Mouse (Mus musculus) stomach, embryonic 16.5 days (tissue): ENCODE results near the gene Gm44502. TPM values are rescaled to one million over a fixed set of nuclear protein-coding genes. Genes with fewer than 3 reads are reported as not detected.

ENCODE experiments used
- ATAC-seq: fragments of 200-750 bp; cut with Nextera tagmentation; 2 replicates; pipeline ENCODE4 v1.8.0; 2017; ENCODE audit warnings: moderate number of reproducible peaks, moderate TSS enrichment; ENCODE audit not compliant: insufficient read depth, low FRiP score
- H3K27ac ChIP-seq: fragments of 300-500 bp; sonication (generic); 2 replicates; pipeline ENCODE4 v1.5.1; 2014; ENCODE audit warnings: low read length
- H3K27me3 ChIP-seq: fragments of 300-500 bp; sonication (generic); 2 replicates; pipeline ENCODE4 v1.6.1; 2014; ENCODE audit warnings: low read length, control low read depth, mixed read lengths; ENCODE audit not compliant: control insufficient read depth, insufficient read depth
- H3K36me3 ChIP-seq: fragments of 300-500 bp; sonication (generic); 2 replicates; pipeline ENCODE4 v1.6.1; 2014; ENCODE audit warnings: low read length; ENCODE audit not compliant: control insufficient read depth, insufficient read depth
- H3K4me1 ChIP-seq: fragments of 300-500 bp; sonication (generic); 2 replicates; pipeline ENCODE4 v1.6.1; 2014; ENCODE audit warnings: low read length, control low read depth, mixed read lengths; ENCODE audit not compliant: control insufficient read depth, insufficient read depth
- H3K4me2 ChIP-seq: fragments of 300-500 bp; sonication (generic); 2 replicates; pipeline ENCODE4 v1.6.1; 2014; ENCODE audit warnings: low read depth, low read length, mixed read lengths
- H3K4me3 ChIP-seq: fragments of 300-500 bp; sonication (generic); replicated peaks from 2 replicates; pipeline ENCODE4 v1.5.1; 2014; ENCODE audit warnings: mild to moderate bottlenecking, low read length
- H3K9ac ChIP-seq: fragments of 300-500 bp; sonication (generic); 2 replicates; pipeline ENCODE4 v1.6.1; 2014; ENCODE audit warnings: low read length
- H3K9me3 ChIP-seq: fragments of 300-500 bp; sonication (generic); replicated peaks from 2 replicates; pipeline ENCODE4 v1.6.1; 2016; ENCODE audit warnings: low read length, control low read depth; ENCODE audit not compliant: control insufficient read depth
- WGBS: fragments of 180-500 bp; shearing (Covaris S2); extraction: QIAGEN DNeasy Blood & Tissue Kit; methylation state at CpG from one replicate; pipeline ENCODE4 v1.1.7; 2014; 5-methylcytosine and 5-hydroxymethylcytosine counted together
- polyA plus RNA-seq: library from polyadenylated mRNA; unstranded; fragments of >200 nt; fragmentation: Nextera tagmentation; extraction: Ambion mirVana; gene quantifications from 2 replicates; pipeline ENCODE4 v1.2.1, GENCODE M21; 2015

The Gm44502 gene
- polyA plus RNA-seq, 1 experiment from 2014 or later, result not detected

DNA sequence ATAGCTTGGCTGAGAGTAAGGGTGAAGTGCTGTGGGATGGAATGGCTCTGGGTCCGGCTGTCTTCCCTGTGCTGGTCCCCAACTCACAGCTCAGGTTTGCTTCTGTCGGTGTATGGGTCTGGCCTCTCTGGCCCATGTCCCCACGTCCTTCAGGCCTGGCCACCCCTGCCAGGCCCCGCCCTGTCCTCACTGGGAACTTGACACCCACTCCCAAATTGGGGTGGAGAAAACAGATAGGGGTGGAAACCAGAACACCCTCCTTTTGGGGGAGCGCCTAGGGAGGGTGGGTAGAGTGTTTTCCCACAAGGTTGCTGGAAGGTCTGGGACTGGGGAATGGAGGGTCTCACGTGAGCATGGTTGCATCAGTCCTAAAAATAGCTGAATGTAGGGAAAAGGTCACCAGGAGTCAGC is 3.8 kb downstream of the Gm44502 start, which contains the start of gene Cpt1b:
Gene Cpt1b (minus strand): TSS at position 153 of the 411 bp plus-strand sequence.
- Histone ChIP-seq H3K36me3 (0 out of 2 replicates have a peak, but pooled peaks cover 5% of the 10 kb centered on the region), H3K4me1 (peaks cover 7% of the 10 kb centered on the region; the same call in 1 of the 2 replicates), H3K27me3 (no peaks in the 10 kb centered on the region), H3K27ac (no peak within 1 kb of the TSS), H3K4me2 (no peak within 1 kb of the TSS), H3K9ac (no peak within 1 kb of the TSS), H3K4me3 (no peak within 1 kb of the TSS), H3K9me3 (no peaks in the 10 kb centered on the region)
- no peak for ATAC-seq
- WGBS, result 44% methylated on average over 6 of the region's 6 CpGs

DNA sequence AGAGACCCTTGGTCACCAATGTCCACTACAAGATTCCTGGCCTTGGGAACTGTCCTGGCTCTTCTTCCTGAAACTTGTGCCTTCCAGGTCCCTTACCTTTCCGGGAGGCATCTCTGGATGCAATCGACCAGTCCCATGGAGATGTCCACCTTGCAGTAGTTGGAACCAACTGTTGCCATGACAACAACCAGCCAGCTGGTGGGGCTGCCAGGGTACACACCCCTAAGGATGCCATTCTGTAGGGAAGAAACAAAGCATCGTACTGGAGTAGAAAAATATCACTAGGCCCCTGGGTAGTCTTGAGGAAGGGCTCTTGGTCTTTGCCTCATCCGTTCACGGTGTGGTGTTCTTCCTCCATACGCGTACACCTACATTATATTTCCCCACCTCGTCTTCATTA is 4.9 kb downstream of the Gm44502 start:
- Histone ChIP-seq H3K4me3 (no peak overlapping the region), H3K36me3 (0 out of 2 replicates have a peak, but pooled peaks cover 5% of the 10 kb centered on the region), H3K9ac (no peak overlapping the region), H3K4me2 (no peak overlapping the region), H3K27me3 (no peaks in the 10 kb centered on the region), H3K4me1 (peaks cover 7% of the 10 kb centered on the region; the same call in 1 of the 2 replicates), H3K9me3 (no peaks in the 10 kb centered on the region), H3K27ac (no peak overlapping the region)
- WGBS, result 85% methylated on average over 8 of the region's 8 CpGs
- no peak for ATAC-seq

DNA sequence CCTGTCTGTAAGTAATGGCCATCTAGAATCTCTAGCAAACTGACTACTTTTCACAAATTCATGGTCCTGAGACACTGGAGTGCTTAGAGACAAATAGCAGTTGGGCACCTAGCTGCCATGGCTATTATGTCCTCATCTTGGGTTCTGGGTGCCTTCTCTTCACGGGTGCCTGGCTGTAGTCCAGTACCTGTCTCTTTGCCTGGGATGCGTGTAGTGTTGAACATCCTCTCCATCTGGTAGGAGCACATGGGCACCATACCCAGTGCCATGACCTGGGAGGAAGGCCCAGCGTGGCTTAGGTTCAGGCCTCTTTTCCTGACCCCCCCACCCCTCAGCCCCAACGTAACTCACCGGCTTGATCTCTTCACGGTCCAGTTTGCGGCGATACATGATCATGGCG is 7.6 kb downstream of the Gm44502 start:
- Histone ChIP-seq H3K4me1 (no peaks in the 10 kb centered on the region), H3K9ac (no peak overlapping the region), H3K27ac (no peak overlapping the region), H3K9me3 (no peaks in the 10 kb centered on the region), H3K27me3 (no peaks in the 10 kb centered on the region), H3K36me3 (0 out of 2 replicates have a peak, but pooled peaks cover 5% of the 10 kb centered on the region), H3K4me3 (no peak overlapping the region), H3K4me2 (no peak overlapping the region)
- 95% methylated on average over 9 of the region's 9 CpGs for WGBS
- ATAC-seq, result no peak

DNA sequence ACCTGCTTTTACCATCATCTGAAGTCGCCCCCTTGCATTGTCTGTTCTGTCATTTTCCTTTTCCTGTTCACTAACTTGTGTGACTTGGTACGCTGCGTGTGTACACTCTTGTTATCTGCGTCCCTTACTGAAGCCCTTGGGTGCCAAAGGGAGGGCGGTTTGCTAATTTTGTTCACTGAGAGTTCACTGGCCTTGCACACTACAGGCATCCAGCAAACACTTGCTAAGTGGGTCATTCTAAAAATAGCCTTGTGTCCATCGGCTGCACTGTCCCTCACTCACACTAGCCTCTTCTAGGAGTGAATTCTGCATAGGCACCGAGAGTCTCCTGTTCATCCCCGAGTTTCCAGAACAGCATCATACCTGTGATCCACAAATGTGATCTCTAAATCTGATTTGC is 14.2 kb downstream of the Gm44502 start:
- ATAC-seq, result no peak
- Histone ChIP-seq H3K4me1 (no peaks in the 10 kb centered on the region), H3K9ac (no peak overlapping the region), H3K36me3 (no peaks in the 10 kb centered on the region), H3K27ac (no peak overlapping the region), H3K4me3 (no peak overlapping the region), H3K9me3 (no peaks in the 10 kb centered on the region), H3K4me2 (no peak overlapping the region), H3K27me3 (no peaks in the 10 kb centered on the region)
- WGBS, result 84% methylated on average over 8 of the region's 8 CpGs

DNA sequence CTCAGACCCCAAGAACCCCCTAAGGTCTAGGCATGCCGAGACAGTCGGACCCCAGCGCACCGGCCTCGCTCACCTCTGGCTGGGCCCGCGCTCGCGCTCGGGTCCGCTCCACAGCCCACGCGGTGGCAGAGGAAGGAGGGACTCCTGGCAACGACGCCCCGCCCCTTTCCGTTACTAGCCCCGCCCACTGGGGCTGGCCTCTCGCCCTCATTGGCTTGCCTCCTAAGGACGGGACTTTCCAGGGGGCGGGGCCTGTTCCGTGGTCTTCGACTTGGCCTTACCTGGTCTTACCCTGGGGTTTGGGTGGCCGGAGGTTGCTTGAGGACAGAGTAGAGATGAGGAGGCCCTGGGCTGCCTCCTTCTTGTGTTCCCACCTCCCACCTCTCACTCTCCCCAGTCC is 19.4 kb downstream of the Gm44502 start, which contains the start of gene Syce3:
Gene Syce3 (minus strand): TSS at position 386 of the 400 bp plus-strand sequence.
- ATAC-seq, result no peak
- H3K4me1 ChIP-seq, result no peaks in the 10 kb centered on the region
- WGBS, result 79% methylated on average over 23 of the region's 24 CpGs

DNA sequence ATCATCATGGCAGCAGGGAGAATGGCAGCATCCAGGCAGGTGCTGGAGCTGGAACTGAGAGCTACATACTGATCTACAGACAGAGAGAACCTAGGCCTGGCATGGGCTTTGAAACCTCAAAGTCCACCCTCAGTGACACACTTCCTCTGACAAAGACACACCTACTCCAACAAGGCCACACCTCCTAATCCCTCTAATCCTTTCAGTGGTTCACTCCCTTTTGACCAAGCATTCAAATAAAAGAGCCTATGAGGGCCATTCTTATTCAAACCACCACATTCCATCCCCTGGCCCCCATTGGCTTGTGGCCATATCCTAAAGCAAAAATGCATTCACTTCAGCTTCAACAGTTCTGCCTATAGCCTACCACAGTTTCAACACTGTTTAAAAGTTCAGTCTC is 22.8 kb downstream of the Gm44502 start:
- no peaks in the 10 kb centered on the region for H3K36me3 ChIP-seq
- H3K9ac ChIP-seq, result no peak overlapping the region
- no peaks in the 10 kb centered on the region for H3K4me1 ChIP-seq
- H3K9me3 ChIP-seq, result peaks cover 4% of the 10 kb centered on the region
- H3K4me3 ChIP-seq, result no peak overlapping the region
- H3K4me2 ChIP-seq, result no peak overlapping the region
- ATAC-seq, result no peak
- H3K27me3 ChIP-seq, result no peaks in the 10 kb centered on the region
- H3K27ac ChIP-seq, result no peak overlapping the region

More for the DNA sequence above, 19.4 kb downstream of the Gm44502 start, which contains the start of gene Syce3:
- no peak within 1 kb of the TSS for H3K9ac ChIP-seq
- H3K27me3 ChIP-seq, result no peaks in the 10 kb centered on the region
- no peaks in the 10 kb centered on the region for H3K36me3 ChIP-seq
- no peak within 1 kb of the TSS for H3K4me2 ChIP-seq
- H3K9me3 ChIP-seq, result peaks cover 4% of the 10 kb centered on the region
- no peak within 1 kb of the TSS for H3K27ac ChIP-seq
- H3K4me3 ChIP-seq, result no peak within 1 kb of the TSS

DNA sequence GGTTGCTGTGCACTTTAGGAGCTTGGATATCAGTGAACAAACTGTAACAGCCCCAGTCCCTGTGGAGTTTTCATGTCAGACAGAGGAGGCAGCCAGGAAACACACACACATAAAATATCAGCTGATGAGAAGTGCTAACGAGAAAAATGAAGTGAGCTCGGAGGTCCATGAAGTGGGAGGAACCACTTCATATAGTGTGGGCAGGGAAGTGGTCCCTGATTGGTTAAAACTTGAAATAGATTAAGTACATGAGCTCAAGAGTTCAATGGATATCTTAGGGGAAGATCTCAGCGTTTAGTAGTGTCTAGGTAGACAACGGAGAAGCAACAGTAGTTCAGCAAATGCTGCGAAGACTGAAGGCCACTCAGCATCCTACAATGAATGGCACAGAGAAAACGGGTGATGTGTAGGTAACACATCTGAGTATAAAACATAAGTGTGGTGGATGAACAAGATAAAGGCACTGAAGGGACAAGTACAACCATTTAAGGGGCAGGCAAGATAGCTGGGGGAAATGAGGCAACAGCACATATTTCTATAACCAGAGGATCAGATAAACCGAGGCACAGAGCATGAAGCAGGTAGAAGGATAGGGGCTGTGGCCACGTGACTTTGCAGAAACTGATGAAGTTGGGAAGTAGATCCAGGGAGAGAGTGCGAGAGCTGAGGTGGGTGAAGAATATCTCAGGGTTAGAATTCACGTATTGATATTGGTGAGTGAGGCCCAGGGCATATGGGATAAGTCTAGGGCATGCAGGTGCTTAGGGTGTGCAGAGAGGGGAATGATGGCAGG is 24.5 kb downstream of the Gm44502 start:
- 79% methylated on average over 10 of the region's 10 CpGs for WGBS
- peaks cover 4% of the 10 kb centered on the region for H3K9me3 ChIP-seq
- ATAC-seq, result no peak
- H3K27ac ChIP-seq, result no peak overlapping the region
- no peaks in the 10 kb centered on the region for H3K36me3 ChIP-seq
- no peaks in the 10 kb centered on the region for H3K27me3 ChIP-seq
- H3K9ac ChIP-seq, result no peak overlapping the region
- H3K4me2 ChIP-seq, result no peak overlapping the region
- no peaks in the 10 kb centered on the region for H3K4me1 ChIP-seq
- no peak overlapping the region for H3K4me3 ChIP-seq

DNA sequence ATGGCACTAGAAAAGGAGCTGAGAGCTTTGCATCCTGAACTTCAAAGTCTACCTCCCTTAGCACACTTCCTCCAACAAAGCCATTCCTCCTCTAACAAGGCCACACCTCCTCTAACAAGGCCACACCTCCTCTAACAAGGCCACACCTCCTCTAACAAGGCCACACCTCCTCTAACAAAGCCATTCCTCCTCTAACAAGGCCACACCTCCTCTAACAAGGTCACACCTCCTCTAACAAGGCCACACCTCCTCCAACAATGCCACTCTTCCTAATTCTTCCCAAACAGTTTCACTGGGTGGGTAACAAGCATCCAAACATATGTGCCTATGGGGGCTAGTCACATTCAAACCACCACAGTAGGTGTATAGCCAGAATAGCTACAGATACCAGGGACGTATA is 27.0 kb downstream of the Gm44502 start:
- no peak overlapping the region for H3K4me2 ChIP-seq
- 95% methylated on average over 1 of the region's 1 CpGs for WGBS
- H3K4me3 ChIP-seq, result no peak overlapping the region
- H3K36me3 ChIP-seq, result no peaks in the 10 kb centered on the region
- H3K27ac ChIP-seq, result no peak overlapping the region
- H3K27me3 ChIP-seq, result no peaks in the 10 kb centered on the region
- H3K9ac ChIP-seq, result no peak overlapping the region
- peaks cover 4% of the 10 kb centered on the region for H3K9me3 ChIP-seq
- no peaks in the 10 kb centered on the region for H3K4me1 ChIP-seq
- ATAC-seq, result no peak

DNA sequence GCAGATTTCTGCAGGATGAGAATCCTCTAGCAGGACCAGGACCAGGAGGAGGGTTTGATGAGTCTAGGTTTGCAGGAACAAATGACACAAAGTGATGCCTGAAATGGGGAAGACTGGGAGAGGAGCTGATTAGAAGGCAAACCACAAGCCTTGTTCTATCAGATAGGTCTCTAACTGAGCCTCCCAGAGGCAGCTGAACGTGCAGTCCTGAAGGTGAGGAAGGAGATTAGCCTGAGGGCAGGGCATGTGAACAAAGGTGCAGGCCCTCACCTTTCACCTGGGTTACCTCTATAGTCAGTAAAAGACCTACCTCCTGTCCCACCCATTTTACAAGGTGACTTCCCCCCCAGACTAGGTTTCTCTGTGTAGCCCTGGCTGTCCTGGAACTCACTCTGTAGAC is 29.8 kb downstream of the Gm44502 start:
- Histone ChIP-seq H3K27me3 (no peaks in the 10 kb centered on the region), H3K36me3 (no peaks in the 10 kb centered on the region), H3K4me3 (no peak overlapping the region), H3K9ac (no peak overlapping the region), H3K4me2 (no peak overlapping the region), H3K9me3 (no peaks in the 10 kb centered on the region), H3K4me1 (no peaks in the 10 kb centered on the region), H3K27ac (no peak overlapping the region)
- WGBS, result 57% methylated on average over 1 of the region's 1 CpGs
- no peak for ATAC-seq
